Mouse (Mus musculus) heart, adult 2 months (tissue): Measurements from ENCODE around the gene Med15.

ENCODE experiments used
- CTCF ChIP-seq: fragments of 200-600 bp; IDR thresholded peaks from 2 replicates; pipeline ENCODE4 v1.8.1; 2022; ENCODE audit warnings: antibody characterized with exemption, mild to moderate bottlenecking, moderate library complexity
- EP300 ChIP-seq: fragments of 200-500 bp; IDR thresholded peaks from 2 replicates; pipeline ENCODE4 v1.6.1; 2011; ENCODE audit warnings: low read depth, low read length, control low read depth; ENCODE audit not compliant: insufficient read depth

DNA sequence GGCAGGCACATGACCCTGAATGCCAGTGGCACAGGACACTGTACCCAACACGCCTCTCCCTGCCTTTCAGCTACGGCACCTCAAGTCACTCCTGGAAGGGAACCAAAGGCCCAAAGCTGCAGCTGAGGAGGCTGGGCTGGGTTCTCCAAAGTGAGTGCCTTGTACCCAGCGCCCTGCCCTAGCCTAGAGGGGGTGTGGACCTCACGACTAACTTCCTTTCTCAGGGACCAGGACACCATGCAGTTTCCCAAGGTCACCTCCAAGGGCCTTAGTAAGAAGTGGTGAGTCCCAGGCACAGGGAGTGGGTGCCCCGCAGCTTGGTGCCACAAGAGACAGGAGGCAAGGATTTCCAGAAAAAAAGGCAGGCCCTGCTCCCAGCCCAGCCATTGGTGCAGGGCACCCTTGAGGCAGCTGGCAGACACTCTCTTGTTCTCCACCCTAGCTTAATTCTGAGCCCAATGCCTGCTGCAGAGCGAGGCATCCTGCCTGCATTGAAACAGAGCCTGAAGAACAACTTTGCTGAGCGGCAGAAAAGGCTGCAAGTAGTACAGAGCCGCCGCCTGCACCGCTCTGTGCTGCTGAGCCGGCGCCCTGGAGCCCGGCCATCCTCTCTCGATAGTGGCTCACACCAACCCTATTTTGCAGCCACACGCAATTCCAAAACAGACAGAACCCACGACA lies 82.6 kb downstream of the Med15 start:
- TF ChIP-seq CTCF (no peak), EP300 (no peak)
